Mouse (Mus musculus): ENCODE measurements around the gene Tmem52. TPM values are rescaled to one million over a fixed set of nuclear protein-coding genes. Genes with fewer than 3 reads are reported as not detected.
A peak's percentile ranks its signal among the peaks of the same experiment; 100 is the strongest.
"Not testable (repeated sequence)": the region's sequence is repeated elsewhere in the genome, so short reads cannot be mapped to it uniquely, and the experiment has no call there.

Tmem52 gene
- polyA plus RNA-seq (2015; fragmentation: Nextera tagmentation; extraction: Ambion mirVana), result not detected in 2 replicates

- Histone ChIP-seq H3K27me3 (ENCODE audit: control insufficient read depth, insufficient read depth, low read length) (no peaks in the 10 kb centered on the region; the same call in 1 of the 2 replicates), H3K4me2 (ENCODE audit: low read depth, low read length) (peak within 1 kb of the TSS; percentile 59), H3K9ac (ENCODE audit: low read length) (0 out of 2 replicates have a peak within 1 kb of the TSS, but pooled peaks have one; percentile 35), H3K9me3 (replicated peaks; ENCODE audit: control insufficient read depth, low read length) (no peaks in the 10 kb centered on the region), H3K4me3 (ENCODE audit: low read length) (peak within 1 kb of the TSS; percentile 44), H3K4me1 (ENCODE audit: control insufficient read depth, insufficient read depth, low read length) (peaks cover 8% of the 10 kb centered on the region), H3K27ac (ENCODE audit: low read length) (no peak within 1 kb of the TSS), H3K36me3 (ENCODE audit: control insufficient read depth, insufficient read depth) (no peaks in the 10 kb centered on the region)
- WGBS, result 11% methylated on average over 21 of the region's 21 CpGs
- ATAC-seq (replicated peaks; ENCODE audit: extremely low read depth, insufficient read depth, low FRiP score), result 0 out of 2 replicates have a peak, but pooled peaks have one; percentile 29
Observed at GRCm38 (mm10) chr4:155468952-155469351, at the start of gene Tmem52. Tmem52 (plus strand) TSS chr4:155469114.

- H3K9ac ChIP-seq (ENCODE audit: low read length), result no peak overlapping the region
- no peaks in the 10 kb centered on the region for H3K27me3 ChIP-seq (ENCODE audit: control insufficient read depth, insufficient read depth, low read length)
- H3K4me3 ChIP-seq (ENCODE audit: low read length), result no peak overlapping the region
- 77% methylated on average over 3 of the region's 3 CpGs for WGBS
- no peaks in the 10 kb centered on the region for H3K9me3 ChIP-seq (replicated peaks; ENCODE audit: control insufficient read depth, low read length)
- no peaks in the 10 kb centered on the region for H3K4me1 ChIP-seq (ENCODE audit: control insufficient read depth, insufficient read depth, low read length)
- no peak overlapping the region for H3K4me2 ChIP-seq (ENCODE audit: low read depth, low read length)
- no peaks in the 10 kb centered on the region for H3K36me3 ChIP-seq (ENCODE audit: control insufficient read depth, insufficient read depth)
- no peak for ATAC-seq (replicated peaks; ENCODE audit: extremely low read depth, insufficient read depth, low FRiP score)
- H3K27ac ChIP-seq (ENCODE audit: low read length), result no peak overlapping the region
Observed at GRCm38 (mm10) chr4:155420137-155420536, 48.8 kb upstream of the Tmem52 start.

- H3K27ac ChIP-seq (ENCODE audit: low read length); H3K4me3 ChIP-seq (ENCODE audit: low read length); H3K4me1 ChIP-seq (ENCODE audit: control insufficient read depth, insufficient read depth, low read length); H3K9ac ChIP-seq (ENCODE audit: low read length); H3K4me2 ChIP-seq (ENCODE audit: low read depth, low read length); H3K27me3 ChIP-seq (ENCODE audit: control insufficient read depth, insufficient read depth, low read length); H3K36me3 ChIP-seq (ENCODE audit: control insufficient read depth, insufficient read depth); ATAC-seq (replicated peaks; ENCODE audit: extremely low read depth, insufficient read depth, low FRiP score); H3K9me3 ChIP-seq (replicated peaks; ENCODE audit: control insufficient read depth, low read length): not testable (repeated sequence)
- 72% methylated on average over 21 of the region's 30 CpGs for whole genome bisulfite sequencing
Observed at GRCm38 (mm10) chr4:155421412-155422370, 47.2 kb upstream of the Tmem52 start.

GRCm38 (mm10) chr4:155423988-155424387 is 44.9 kb upstream of the Tmem52 start:
- H3K4me3 ChIP-seq (ENCODE audit: low read length), result no peak overlapping the region
- no peak overlapping the region for H3K4me2 ChIP-seq (ENCODE audit: low read depth, low read length)
- no peaks in the 10 kb centered on the region for H3K36me3 ChIP-seq (ENCODE audit: control insufficient read depth, insufficient read depth)
- H3K27me3 ChIP-seq (ENCODE audit: control insufficient read depth, insufficient read depth, low read length), result no peaks in the 10 kb centered on the region
- ATAC-seq (replicated peaks; ENCODE audit: extremely low read depth, insufficient read depth, low FRiP score), result no peak
- no peaks in the 10 kb centered on the region for H3K4me1 ChIP-seq (ENCODE audit: control insufficient read depth, insufficient read depth, low read length)
- no peak overlapping the region for H3K9ac ChIP-seq (ENCODE audit: low read length)
- no peaks in the 10 kb centered on the region for H3K9me3 ChIP-seq (replicated peaks; ENCODE audit: control insufficient read depth, low read length)
- H3K27ac ChIP-seq (ENCODE audit: low read length), result no peak overlapping the region
- 70% methylated on average over 5 of the region's 5 CpGs for WGBS

GRCm38 (mm10) chr4:155426272-155426671 is 42.6 kb upstream of the Tmem52 start:
- no peak for ATAC-seq (replicated peaks; ENCODE audit: extremely low read depth, insufficient read depth, low FRiP score)
- WGBS, result 76% methylated on average over 6 of the region's 6 CpGs
- no peaks in the 10 kb centered on the region for H3K27me3 ChIP-seq (ENCODE audit: control insufficient read depth, insufficient read depth, low read length)

GRCm38 (mm10) chr4:155428442-155428841 is 40.5 kb upstream of the Tmem52 start:
- no peak overlapping the region for H3K27ac ChIP-seq (ENCODE audit: low read length)
- H3K27me3 ChIP-seq (ENCODE audit: control insufficient read depth, insufficient read depth, low read length), result no peaks in the 10 kb centered on the region
- no peak for ATAC-seq (replicated peaks; ENCODE audit: extremely low read depth, insufficient read depth, low FRiP score)
- H3K36me3 ChIP-seq (ENCODE audit: control insufficient read depth, insufficient read depth), result no peaks in the 10 kb centered on the region
- 0 out of 2 replicates have a peak, but pooled peaks cover 5% of the 10 kb centered on the region for H3K9me3 ChIP-seq (replicated peaks; ENCODE audit: control insufficient read depth, low read length)
- no peak overlapping the region for H3K4me3 ChIP-seq (ENCODE audit: low read length)
- no peaks in the 10 kb centered on the region for H3K4me1 ChIP-seq (ENCODE audit: control insufficient read depth, insufficient read depth, low read length)
- H3K4me2 ChIP-seq (ENCODE audit: low read depth, low read length), result no peak overlapping the region
- H3K9ac ChIP-seq (ENCODE audit: low read length), result no peak overlapping the region

More at GRCm38 (mm10) chr4:155426272-155426671, 42.6 kb upstream of the Tmem52 start:
- no peak overlapping the region for H3K4me2 ChIP-seq (ENCODE audit: low read depth, low read length)
- no peaks in the 10 kb centered on the region for H3K36me3 ChIP-seq (ENCODE audit: control insufficient read depth, insufficient read depth)
- no peak overlapping the region for H3K4me3 ChIP-seq (ENCODE audit: low read length)
- 0 out of 2 replicates have a peak, but pooled peaks cover 5% of the 10 kb centered on the region for H3K9me3 ChIP-seq (replicated peaks; ENCODE audit: control insufficient read depth, low read length)
- H3K9ac ChIP-seq (ENCODE audit: low read length), result no peak overlapping the region
- H3K4me1 ChIP-seq (ENCODE audit: control insufficient read depth, insufficient read depth, low read length), result no peaks in the 10 kb centered on the region
- H3K27ac ChIP-seq (ENCODE audit: low read length), result no peak overlapping the region

- H3K36me3 ChIP-seq (ENCODE audit: control insufficient read depth, insufficient read depth), result no peaks in the 10 kb centered on the region
- H3K9me3 ChIP-seq (replicated peaks; ENCODE audit: control insufficient read depth, low read length), result 0 out of 2 replicates have a peak, but pooled peaks cover 5% of the 10 kb centered on the region
- H3K27ac ChIP-seq (ENCODE audit: low read length), result no peak overlapping the region
- ATAC-seq (replicated peaks; ENCODE audit: extremely low read depth, insufficient read depth, low FRiP score), result no peak
- 78% methylated on average over 3 of the region's 3 CpGs for WGBS
- H3K4me2 ChIP-seq (ENCODE audit: low read depth, low read length), result no peak overlapping the region
- no peak overlapping the region for H3K9ac ChIP-seq (ENCODE audit: low read length)
- H3K4me3 ChIP-seq (ENCODE audit: low read length), result no peak overlapping the region
- no peaks in the 10 kb centered on the region for H3K27me3 ChIP-seq (ENCODE audit: control insufficient read depth, insufficient read depth, low read length)
- H3K4me1 ChIP-seq (ENCODE audit: control insufficient read depth, insufficient read depth, low read length), result no peaks in the 10 kb centered on the region
Observed at GRCm38 (mm10) chr4:155429202-155429601, 39.7 kb upstream of the Tmem52 start.

- no peak for ATAC-seq (replicated peaks; ENCODE audit: extremely low read depth, insufficient read depth, low FRiP score)
- WGBS, result 67% methylated on average over 6 of the region's 6 CpGs
- H3K4me1 ChIP-seq (ENCODE audit: control insufficient read depth, insufficient read depth, low read length), result no peaks in the 10 kb centered on the region
- H3K9ac ChIP-seq (ENCODE audit: low read length), result no peak overlapping the region
- H3K27ac ChIP-seq (ENCODE audit: low read length), result no peak overlapping the region
- H3K4me2 ChIP-seq (ENCODE audit: low read depth, low read length), result no peak overlapping the region
- no peak overlapping the region for H3K4me3 ChIP-seq (ENCODE audit: low read length)
- H3K27me3 ChIP-seq (ENCODE audit: control insufficient read depth, insufficient read depth, low read length), result no peaks in the 10 kb centered on the region
- no peaks in the 10 kb centered on the region for H3K36me3 ChIP-seq (ENCODE audit: control insufficient read depth, insufficient read depth)
- 0 out of 2 replicates have a peak, but pooled peaks cover 5% of the 10 kb centered on the region for H3K9me3 ChIP-seq (replicated peaks; ENCODE audit: control insufficient read depth, low read length)
Observed at GRCm38 (mm10) chr4:155432358-155432757, 36.6 kb upstream of the Tmem52 start.

- Histone ChIP-seq H3K36me3 (ENCODE audit: control insufficient read depth, insufficient read depth) (no peaks in the 10 kb centered on the region), H3K27me3 (ENCODE audit: control insufficient read depth, insufficient read depth, low read length) (no peaks in the 10 kb centered on the region), H3K27ac (ENCODE audit: low read length) (no peak overlapping the region), H3K9me3 (replicated peaks; ENCODE audit: control insufficient read depth, low read length) (0 out of 2 replicates have a peak, but pooled peaks cover 5% of the 10 kb centered on the region), H3K9ac (ENCODE audit: low read length) (no peak overlapping the region), H3K4me1 (ENCODE audit: control insufficient read depth, insufficient read depth, low read length) (no peaks in the 10 kb centered on the region), H3K4me3 (ENCODE audit: low read length) (no peak overlapping the region), H3K4me2 (ENCODE audit: low read depth, low read length) (no peak overlapping the region)
- ATAC-seq (replicated peaks; ENCODE audit: extremely low read depth, insufficient read depth, low FRiP score), result no peak
- WGBS, result 56% methylated on average over 5 of the region's 5 CpGs
Observed at GRCm38 (mm10) chr4:155433993-155434392, 34.9 kb upstream of the Tmem52 start.

All from heart, embryonic 16.5 days (tissue).